Mouse (Mus musculus) thymus, adult 2 months (tissue): ENCODE measurements around the gene Smarcd3. TPM values are rescaled to one million over a fixed set of nuclear protein-coding genes. Genes with fewer than 3 reads are reported as not detected.
A peak's percentile ranks its signal among the peaks of the same experiment; 100 is the strongest.

Experiments used
- DNase-seq: peaks from one replicate; pipeline ENCODE4 v3.0.0; 2021
- H3K27ac ChIP-seq: fragments of 200-500 bp; 2 replicates; pipeline ENCODE4 v1.5.1; 2012; ENCODE audit warnings: low read length, control low read depth; ENCODE audit not compliant: control insufficient read depth, insufficient read depth
- H3K27me3 ChIP-seq: fragments of 200-500 bp; 2 replicates; pipeline ENCODE4 v1.6.1; 2012; ENCODE audit warnings: mild to moderate bottlenecking, low read length, moderate library complexity, mixed read lengths; ENCODE audit not compliant: control insufficient read depth, insufficient read depth
- H3K36me3 ChIP-seq: fragments of 200-500 bp; 2 replicates; pipeline ENCODE4 v1.6.1; 2012; ENCODE audit warnings: mild to moderate bottlenecking, low read length, moderate library complexity; ENCODE audit not compliant: control insufficient read depth, insufficient read depth
- H3K4me1 ChIP-seq: fragments of 200-500 bp; replicated peaks from 2 replicates; pipeline ENCODE4 v1.6.1; 2012; ENCODE audit warnings: low read length; ENCODE audit not compliant: control insufficient read depth, insufficient read depth
- H3K4me3 ChIP-seq: fragments of 200-500 bp; 2 replicates; pipeline ENCODE4 v1.5.1; 2012; ENCODE audit warnings: mild to moderate bottlenecking, low read length, control low read depth, moderate library complexity; ENCODE audit not compliant: control insufficient read depth, insufficient read depth
- CTCF ChIP-seq: fragments of 200-500 bp; IDR thresholded peaks from 2 replicates; pipeline ENCODE4 v1.5.1; 2012; ENCODE audit warnings: mild to moderate bottlenecking, control low read depth, low read length, moderate library complexity, borderline replicate concordance; ENCODE audit not compliant: control insufficient read depth, poor library complexity, insufficient read depth; ENCODE audit errors: extremely low read depth
- POLR2A ChIP-seq: fragments of 200-500 bp; IDR thresholded peaks from 2 replicates; pipeline ENCODE4 v1.6.1; 2012; ENCODE audit warnings: mild to moderate bottlenecking, low read length, control low read depth, moderate library complexity; ENCODE audit not compliant: control insufficient read depth, poor library complexity, insufficient read depth; ENCODE audit errors: extremely low read depth
- WGBS: fragments of 180-500 bp; shearing (Covaris S2); methylation state at CpG from one replicate; pipeline ENCODE4 v1.1.7; 2018; 5-methylcytosine and 5-hydroxymethylcytosine counted together
- polyA plus RNA-seq: library from polyadenylated mRNA; depleted of rRNA; stranded (reverse); fragments of >200 nt; gene quantifications from 2 replicates; pipeline ENCODE4 v1.2.3, GENCODE M21; 2012

Smarcd3 gene
- polyA plus RNA-seq, 1 experiment: 6.1 TPM

DNA sequence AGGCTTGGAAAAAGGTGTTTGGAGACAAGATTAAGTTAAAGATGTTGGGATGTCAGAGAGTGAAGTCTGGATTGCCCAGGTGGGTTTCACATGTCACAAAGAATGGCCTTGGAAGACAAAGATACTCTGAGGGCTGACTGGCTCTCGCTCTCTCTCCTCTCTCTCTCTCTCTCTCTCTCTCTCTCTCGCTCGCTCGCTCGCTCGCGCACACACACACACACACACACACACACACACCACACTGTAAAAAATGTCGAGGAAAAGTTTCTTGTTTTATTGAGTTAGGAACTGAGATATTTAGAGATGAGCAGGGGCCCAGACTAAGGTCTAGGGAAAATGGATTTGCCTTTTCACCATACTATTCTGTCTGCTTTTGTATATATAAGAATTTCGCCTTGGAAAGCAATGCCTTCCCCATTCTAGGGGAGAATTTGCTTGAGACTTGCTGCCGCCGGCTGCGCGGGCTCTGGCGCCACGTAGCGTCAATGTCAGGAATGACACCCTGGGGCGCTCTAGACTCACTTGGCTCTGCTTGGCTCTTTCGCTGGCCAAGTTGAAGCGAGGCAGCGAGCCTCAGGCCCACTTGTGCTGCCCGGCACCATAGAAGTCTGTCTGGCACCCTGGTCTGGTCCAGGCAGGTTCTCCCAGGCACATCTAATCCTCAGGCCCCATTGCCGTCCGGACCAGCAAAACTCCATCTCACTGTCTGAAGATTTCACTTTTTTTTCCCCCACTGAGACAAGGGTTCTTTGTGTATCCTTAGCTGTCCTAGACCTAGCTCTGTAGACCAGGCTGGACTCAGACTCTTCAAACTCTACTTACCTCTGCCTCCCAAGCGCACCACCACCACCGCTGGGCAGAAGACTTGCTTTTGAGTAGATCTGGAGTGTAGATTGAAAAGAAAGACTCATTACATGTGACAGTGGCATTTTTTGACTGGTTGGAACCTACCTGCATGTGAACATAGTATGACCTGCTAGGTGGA, 27.8 kb upstream of the Smarcd3 start:
- Histone ChIP-seq H3K4me3 (no peak overlapping the region), H3K4me1 (no peaks in the 10 kb centered on the region), H3K27ac (no peak overlapping the region), H3K27me3 (no peaks in the 10 kb centered on the region), H3K36me3 (no peaks in the 10 kb centered on the region)
- peak; percentile 75 for DNase-seq
- TF ChIP-seq POLR2A (no peak), CTCF (peak; percentile 87)
- 39% methylated on average over 25 of the region's 25 CpGs for WGBS

DNA sequence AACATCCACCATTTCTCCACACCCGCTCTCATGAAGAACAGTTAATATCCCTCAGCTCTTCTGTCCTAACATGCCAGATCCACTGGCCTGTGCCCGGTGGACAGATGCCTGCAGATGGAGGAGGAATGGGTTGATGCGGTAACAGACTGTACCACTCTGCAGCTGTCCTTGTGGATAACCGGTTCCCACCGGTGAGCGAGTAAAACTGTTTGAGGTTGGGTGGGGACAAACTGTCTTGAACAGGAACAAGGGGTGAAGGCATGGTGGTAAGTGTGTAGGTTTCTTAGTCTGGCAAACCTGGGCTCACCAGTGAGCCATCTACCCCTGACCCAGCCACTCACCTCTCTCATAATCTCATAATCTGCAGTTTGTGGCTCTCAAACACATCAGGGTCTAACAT, 27.1 kb upstream of the Smarcd3 start:
- no peaks in the 10 kb centered on the region for H3K4me1 ChIP-seq
- 84% methylated on average over 6 of the region's 6 CpGs for WGBS
- H3K27ac ChIP-seq: no peak overlapping the region
- DNase-seq: no peak
- no peak overlapping the region for H3K4me3 ChIP-seq
- no peaks in the 10 kb centered on the region for H3K36me3 ChIP-seq
- TF ChIP-seq CTCF (no peak), POLR2A (no peak)
- H3K27me3 ChIP-seq: no peaks in the 10 kb centered on the region

DNA sequence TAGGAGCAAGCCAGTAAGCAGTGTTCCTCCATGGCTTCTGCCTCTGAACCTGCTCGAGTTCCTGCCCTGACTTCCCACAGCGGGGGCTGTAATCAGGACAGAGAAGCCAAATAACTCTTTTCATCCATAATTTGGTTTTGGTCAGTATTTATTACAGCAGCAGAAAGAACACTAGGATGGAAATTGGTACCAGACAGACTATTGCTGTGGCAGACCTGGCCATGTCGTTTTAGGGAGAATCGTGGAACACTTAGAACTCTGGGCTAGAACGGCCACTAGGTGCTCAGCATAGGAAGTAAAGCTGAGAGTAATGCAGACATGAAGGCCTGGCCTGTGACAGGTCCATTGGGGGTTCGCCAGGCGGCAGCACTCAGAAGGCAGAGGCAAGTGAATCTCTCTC, 25.5 kb upstream of the Smarcd3 start:
- Histone ChIP-seq H3K36me3 (no peaks in the 10 kb centered on the region), H3K4me1 (no peaks in the 10 kb centered on the region), H3K4me3 (no peak overlapping the region), H3K27ac (no peak overlapping the region), H3K27me3 (no peaks in the 10 kb centered on the region)
- no peak for DNase-seq
- WGBS: 81% methylated on average over 7 of the region's 7 CpGs
- TF ChIP-seq POLR2A: no peak
- TF ChIP-seq CTCF: no peak

DNA sequence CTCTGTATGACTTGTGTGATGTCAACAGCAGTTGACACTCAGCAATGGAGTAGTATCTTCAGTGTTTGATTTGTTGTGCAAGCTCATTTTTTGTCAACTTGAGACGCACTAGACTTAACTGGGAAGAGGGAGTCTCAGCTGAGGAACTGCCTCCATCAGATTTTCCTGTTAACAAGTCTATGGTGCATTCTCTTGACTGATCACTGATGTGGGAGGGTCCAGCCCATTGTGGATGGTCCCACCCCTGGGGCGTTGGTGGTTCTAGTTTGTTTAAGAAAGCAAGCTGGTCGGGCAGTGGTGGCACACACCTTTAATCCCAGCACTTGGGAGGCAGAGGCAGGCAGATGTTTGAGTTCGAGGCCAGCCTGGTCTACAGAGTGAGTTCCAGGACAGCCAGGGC, 25.0 kb upstream of the Smarcd3 start:
- Histone ChIP-seq H3K36me3 (no peaks in the 10 kb centered on the region), H3K27me3 (no peaks in the 10 kb centered on the region), H3K4me1 (no peaks in the 10 kb centered on the region), H3K4me3 (no peak overlapping the region), H3K27ac (no peak overlapping the region)
- 83% methylated on average over 4 of the region's 4 CpGs for WGBS
- TF ChIP-seq CTCF: no peak
- TF ChIP-seq POLR2A: no peak
- no peak for DNase-seq

DNA sequence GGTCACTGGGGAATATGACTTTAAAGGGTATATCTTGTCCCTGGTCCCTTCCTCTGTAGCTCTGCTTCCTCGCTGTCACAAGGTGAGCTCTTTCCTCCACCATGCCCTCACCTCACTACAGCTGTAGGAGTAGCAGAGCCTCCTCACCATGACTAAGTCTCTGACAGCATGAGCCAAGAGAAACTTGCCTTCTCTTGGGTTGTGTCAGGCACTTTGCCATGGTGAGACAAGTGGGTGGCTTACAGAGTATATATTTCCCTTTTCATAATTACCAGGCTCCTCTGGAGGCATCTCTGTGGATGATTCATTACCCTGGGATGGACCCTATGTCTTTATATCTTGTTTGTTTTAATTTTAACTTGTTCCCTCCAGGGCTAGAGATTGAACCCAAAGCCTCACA, 21.2 kb upstream of the Smarcd3 start:
- Histone ChIP-seq H3K4me1 (no peaks in the 10 kb centered on the region), H3K27ac (no peak overlapping the region), H3K4me3 (no peak overlapping the region), H3K27me3 (no peaks in the 10 kb centered on the region), H3K36me3 (no peaks in the 10 kb centered on the region)
- DNase-seq: no peak
- 89% methylated on average over 1 of the region's 1 CpGs for WGBS
- TF ChIP-seq POLR2A (no peak), CTCF (no peak)

DNA sequence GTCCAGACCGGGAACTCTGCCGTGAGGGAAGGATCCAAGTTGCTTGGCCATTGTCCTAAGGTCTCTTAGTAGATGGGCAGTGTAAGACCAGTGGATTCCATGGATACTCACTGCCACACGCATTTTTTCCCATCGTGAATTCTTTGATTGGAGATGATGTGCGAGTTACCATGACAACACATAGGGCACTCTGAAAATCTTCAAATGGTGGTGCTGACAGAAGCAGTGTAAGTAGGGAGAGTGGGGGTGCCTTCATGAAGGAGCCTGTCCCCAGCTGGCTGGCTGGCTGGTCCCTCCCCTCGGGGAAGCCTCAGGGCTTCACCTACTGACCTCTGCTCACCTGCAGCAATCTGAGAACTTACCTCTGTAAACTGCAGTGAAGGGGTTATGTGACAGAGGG, 14.9 kb upstream of the Smarcd3 start:
- H3K36me3 ChIP-seq: no peaks in the 10 kb centered on the region
- no peak for DNase-seq
- WGBS: 93% methylated on average over 6 of the region's 6 CpGs
- no peaks in the 10 kb centered on the region for H3K4me1 ChIP-seq
- H3K27me3 ChIP-seq: no peaks in the 10 kb centered on the region
- H3K27ac ChIP-seq: no peak overlapping the region
- no peak overlapping the region for H3K4me3 ChIP-seq
- TF ChIP-seq POLR2A (no peak), CTCF (no peak)

DNA sequence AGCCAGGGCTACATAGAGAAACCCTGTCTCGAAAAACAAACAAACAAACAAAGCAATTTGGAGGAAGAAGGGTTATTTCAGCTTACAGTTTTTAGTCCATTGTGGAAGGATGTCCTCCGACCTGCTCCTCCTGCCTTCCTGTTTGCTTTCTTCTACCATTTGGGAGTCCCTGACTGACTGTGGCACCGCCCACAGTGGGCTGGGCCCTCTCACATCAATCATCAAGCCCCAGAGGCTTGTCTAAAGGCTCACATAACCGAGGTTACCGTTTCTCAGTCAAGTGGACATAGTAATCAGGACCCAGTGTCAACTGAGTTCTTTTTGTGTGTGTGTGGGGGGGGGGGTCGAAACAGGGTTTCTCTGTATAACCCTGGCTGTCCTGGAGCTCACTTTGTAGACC, 13.9 kb upstream of the Smarcd3 start:
- no peak for DNase-seq
- TF ChIP-seq POLR2A: no peak
- no peak for TF ChIP-seq CTCF
- Histone ChIP-seq H3K36me3 (no peaks in the 10 kb centered on the region), H3K4me1 (no peaks in the 10 kb centered on the region), H3K27me3 (no peaks in the 10 kb centered on the region), H3K27ac (no peak overlapping the region), H3K4me3 (no peak overlapping the region)
- WGBS: 60% methylated on average over 6 of the region's 6 CpGs
